Mouse (Mus musculus): ENCODE measurements around the gene Prkaa2.

Gene Prkaa2

GRCm38 (mm10) chr4:105109199-105109989 is at the start of gene Prkaa2:
Prkaa2 (minus strand) TSS chr4:105109890.
- peak; percentile 19 for DNase-seq (ENCODE audit: low read depth, low spot score)

DNA sequence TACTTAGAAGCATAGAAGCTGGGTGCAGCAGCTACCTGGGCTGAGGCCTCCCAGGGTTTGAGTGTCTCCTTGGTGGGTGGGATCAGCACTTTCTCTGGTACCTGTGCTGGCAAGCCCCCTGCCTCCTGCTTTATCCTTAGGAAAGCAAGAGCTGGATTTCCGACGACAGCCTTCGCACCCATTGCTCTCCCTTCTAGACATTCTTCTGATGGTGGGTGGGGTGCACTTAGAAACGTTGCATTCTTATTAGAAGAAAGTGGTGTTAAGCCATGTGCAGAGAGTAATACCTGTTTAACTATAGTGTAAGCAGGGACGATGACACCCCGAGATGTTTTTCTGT is 49.8 kb upstream of the Prkaa2 start:
- DNase-seq (ENCODE audit: low read depth, low spot score), result no peak

GRCm38 (mm10) chr4:105158651-105159530 is 49.2 kb upstream of the Prkaa2 start:
- no peak for DNase-seq (ENCODE audit: low read depth, low spot score)

DNA sequence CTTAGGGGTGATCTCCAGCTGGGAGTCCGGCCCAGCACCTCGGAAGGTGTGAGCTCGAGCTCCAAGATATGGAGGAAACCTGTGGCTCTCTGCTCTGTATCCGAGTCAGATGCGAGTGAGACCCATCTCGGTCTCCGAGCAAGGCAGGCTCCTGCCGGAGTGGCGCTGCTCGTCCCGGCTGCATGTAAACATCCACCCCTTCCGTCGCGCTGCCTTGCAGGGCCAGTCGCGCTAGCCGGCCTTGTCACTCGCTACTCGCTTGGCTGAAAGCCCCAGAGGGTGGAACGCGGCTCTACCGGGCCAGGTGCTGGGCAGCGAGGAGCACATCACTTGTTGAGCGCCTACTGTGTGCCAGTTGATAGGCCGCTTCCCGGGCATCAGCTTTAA is 48.5 kb upstream of the Prkaa2 start:
- peak; percentile 54 for DNase-seq (ENCODE audit: low read depth, low spot score)

- DNase-seq (ENCODE audit: low read depth, low spot score), result peak; percentile 80
Observed at GRCm38 (mm10) chr4:105157276-105158168, 47.8 kb upstream of the Prkaa2 start, which contains the start of gene Plpp3. Plpp3 (plus strand) TSS chr4:105157347.

DNA sequence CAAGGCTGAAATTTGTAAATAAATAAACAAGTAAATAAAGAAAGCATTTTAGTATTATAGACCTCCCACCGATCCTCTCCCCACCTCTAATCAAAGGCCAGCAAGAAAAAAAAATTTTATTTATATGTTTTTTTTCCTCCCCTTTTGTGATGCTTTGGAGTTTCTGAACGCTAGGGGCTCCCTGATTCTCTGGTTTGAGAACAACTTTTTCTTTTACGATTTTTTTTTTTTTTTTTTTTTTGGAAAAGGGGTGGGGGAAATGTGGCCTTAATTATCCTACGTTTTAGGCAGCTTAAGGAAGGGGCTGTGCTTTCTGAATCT is 47.2 kb upstream of the Prkaa2 start:
- DNase-seq (ENCODE audit: low read depth, low spot score), result no peak

DNA sequence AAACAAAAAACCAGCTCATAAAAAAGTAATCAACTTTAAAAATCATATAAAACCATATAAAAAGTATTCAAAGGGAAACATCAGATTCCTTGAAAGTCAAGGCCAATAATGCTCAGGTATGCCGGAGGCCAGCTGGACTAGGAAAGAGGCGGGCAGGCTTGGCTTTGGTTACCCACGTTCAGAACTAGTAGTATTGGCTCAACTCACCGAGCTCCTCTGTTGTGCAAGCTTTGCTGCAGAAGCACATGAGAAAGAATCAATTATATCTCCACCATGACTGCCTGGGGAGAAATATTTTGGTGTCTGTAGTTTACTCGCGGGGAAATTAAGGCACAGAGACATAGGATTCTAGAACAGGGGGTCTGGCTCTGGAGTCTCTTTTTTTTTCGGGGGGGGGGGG is 46.6 kb upstream of the Prkaa2 start:
- DNase-seq (ENCODE audit: low read depth, low spot score), result no peak

DNA sequence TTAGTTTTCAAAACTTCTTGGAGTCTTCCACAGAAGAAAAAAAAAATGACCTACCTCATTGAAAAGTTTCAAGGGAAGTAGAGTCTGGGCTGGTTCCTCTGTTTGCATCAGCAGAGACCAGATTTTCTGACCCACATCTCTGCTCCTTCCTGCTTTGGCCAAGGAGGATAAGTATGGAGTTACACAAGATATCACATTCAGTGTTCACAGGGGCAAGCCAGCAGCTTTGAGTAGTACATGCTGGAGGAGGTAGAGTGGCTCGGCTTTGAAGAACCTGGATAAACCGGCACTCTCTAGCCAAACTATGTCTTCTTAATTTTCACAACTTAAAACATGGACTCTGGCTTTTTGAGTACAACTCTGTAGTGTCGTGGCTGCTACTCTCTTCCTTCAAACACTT is 43.5 kb upstream of the Prkaa2 start:
- DNase-seq (ENCODE audit: low read depth, low spot score), result no peak

DNA sequence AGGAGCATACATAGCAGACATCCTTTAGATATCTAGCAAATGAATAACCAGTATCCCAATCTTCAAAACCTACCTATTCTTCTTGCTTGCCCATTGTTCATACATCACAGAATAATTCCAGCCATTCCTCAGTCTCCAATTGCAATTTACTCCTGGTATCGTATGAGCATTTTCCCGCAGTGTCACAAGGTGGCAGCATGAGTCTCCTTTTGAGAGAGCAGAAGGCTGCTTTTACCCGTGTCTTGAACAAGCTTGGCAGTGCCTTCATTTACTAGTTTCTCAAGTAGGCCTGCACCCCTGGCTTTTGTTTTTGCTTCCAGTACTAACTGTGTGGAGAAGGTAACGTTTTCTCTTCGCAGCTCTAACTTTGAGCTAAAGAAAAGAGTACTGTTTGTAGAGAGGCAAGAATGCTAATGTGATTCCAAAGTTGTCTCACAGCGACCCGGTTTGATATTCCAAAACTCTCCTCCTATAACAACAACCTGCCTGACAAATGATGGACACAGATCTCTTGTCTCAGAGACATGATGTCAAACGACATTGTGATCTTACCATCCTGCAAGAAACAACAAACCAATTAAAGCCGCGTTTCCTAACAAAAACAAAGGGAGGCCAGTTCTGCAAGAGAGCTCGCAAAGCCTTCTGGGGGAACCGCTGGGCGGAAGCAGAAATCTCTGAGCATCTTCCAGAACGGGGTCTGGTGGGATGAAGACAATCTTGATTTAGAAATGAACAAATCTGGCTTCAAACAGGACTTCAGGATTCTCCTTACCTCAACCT is 42.4 kb upstream of the Prkaa2 start:
- peak; percentile 66 for DNase-seq (ENCODE audit: low read depth, low spot score)

- DNase-seq (ENCODE audit: low read depth, low spot score), result no peak
Observed at GRCm38 (mm10) chr4:105149492-105149891, 39.8 kb upstream of the Prkaa2 start.

- DNase-seq (ENCODE audit: low read depth, low spot score), result no peak
Observed at GRCm38 (mm10) chr4:105133350-105134050, 23.8 kb upstream of the Prkaa2 start.

- DNase-seq (ENCODE audit: low read depth, low spot score), result no peak
Observed at GRCm38 (mm10) chr4:105131756-105132314, 22.1 kb upstream of the Prkaa2 start.

- no peak for DNase-seq (ENCODE audit: low read depth, low spot score)
Observed at GRCm38 (mm10) chr4:105129212-105129611, 19.5 kb upstream of the Prkaa2 start.

- peak; percentile 35 for DNase-seq (ENCODE audit: low read depth, low spot score)
Observed at GRCm38 (mm10) chr4:105122429-105122828, 12.7 kb upstream of the Prkaa2 start.

DNA sequence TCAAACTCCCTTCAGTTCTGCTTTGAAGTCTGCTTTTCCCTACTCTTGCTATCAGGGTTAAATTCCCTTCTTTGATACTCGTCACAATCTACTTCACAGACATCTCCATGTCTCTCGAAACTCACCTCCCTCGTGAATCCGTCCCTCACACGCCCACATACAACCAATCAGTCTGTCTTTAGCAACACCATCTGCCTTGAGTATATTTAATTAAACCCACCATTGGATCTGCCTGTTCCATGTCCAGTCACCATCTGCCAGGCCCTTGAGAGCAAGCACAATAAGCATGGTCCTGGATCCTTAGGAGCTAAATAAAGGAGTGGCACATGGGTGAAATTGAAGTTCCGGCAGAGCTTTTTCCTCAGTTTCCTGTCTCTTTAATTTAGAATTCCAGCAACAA is 11.4 kb upstream of the Prkaa2 start:
- DNase-seq (ENCODE audit: low read depth, low spot score), result no peak

DNA sequence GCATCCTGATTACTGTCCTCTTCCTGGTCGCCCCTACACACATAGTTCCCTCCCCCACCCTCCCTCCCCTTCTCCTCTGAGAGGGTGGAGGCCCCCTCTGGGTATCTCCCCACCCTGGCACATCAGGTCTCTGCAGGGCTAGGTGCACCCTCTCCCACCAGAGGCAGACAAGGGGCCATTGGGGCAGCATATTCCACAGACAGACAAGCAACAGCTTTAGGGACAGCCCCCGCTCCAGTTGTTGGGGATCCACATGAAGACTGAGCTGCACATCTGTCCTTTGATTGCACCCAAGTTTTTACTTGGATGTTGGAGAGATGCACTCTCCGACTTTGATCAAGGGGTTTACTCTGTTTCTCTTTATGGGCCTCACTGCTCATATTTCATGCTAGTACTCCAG is 3.8 kb upstream of the Prkaa2 start:
- no peak for DNase-seq (ENCODE audit: low read depth, low spot score)

DNA sequence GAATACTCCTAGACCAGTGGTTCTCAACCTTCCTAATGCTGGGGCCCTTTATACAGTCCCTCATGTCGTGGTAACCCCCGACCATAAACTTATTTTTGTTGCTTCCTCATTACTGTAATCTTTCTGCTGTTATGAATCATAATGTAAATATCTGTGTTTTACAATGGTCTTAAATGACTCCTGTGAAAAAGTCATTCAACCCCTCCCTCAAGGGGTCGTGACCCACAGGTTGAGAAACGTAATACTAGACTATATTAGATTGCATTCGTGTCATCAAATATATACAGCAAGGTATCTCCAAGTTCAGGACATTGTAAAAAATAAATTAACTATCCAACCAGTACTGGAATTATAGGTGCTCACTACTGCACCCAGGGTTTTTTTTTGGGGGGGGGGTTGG is 3.4 kb upstream of the Prkaa2 start:
- no peak for DNase-seq (ENCODE audit: low read depth, low spot score)

DNA sequence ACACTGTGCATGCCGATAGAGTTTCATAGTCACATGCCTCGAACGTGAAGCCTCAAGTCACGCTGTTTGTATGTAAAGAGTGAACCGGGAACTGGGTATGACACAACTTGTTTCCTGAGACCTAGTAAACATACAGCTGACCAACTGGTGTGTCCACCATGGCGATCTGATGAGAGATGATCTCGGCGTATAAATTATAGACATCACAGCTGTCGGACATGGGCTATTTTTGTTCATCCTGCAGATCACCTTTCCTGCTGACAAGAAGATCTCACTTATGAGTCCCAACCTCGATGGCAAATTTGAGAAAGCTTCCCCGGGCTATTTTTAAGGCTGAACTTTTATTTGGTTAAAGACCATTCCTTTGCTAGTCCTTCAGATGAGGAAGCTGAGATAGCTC is 2.1 kb upstream of the Prkaa2 start:
- no peak for DNase-seq (ENCODE audit: low read depth, low spot score)

DNA sequence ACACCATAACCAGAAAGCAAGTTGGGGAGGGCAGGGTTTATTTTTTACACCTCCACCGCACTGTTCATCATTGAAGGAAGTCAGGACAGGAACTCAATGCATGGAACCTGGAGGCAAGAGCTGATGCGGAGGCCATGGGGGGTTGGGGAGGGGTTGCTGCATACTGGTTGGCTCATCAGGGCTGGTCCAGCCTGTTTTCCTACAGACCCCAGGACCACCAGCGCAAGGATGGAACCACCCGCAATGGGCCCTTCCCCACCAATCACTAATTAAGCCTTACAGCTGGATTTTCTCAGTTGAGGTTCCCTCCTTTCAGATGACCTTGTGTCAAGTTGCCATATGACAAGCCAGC is 970 bp upstream of the Prkaa2 start:
- DNase-seq (ENCODE audit: low read depth, low spot score), result no peak

DNA sequence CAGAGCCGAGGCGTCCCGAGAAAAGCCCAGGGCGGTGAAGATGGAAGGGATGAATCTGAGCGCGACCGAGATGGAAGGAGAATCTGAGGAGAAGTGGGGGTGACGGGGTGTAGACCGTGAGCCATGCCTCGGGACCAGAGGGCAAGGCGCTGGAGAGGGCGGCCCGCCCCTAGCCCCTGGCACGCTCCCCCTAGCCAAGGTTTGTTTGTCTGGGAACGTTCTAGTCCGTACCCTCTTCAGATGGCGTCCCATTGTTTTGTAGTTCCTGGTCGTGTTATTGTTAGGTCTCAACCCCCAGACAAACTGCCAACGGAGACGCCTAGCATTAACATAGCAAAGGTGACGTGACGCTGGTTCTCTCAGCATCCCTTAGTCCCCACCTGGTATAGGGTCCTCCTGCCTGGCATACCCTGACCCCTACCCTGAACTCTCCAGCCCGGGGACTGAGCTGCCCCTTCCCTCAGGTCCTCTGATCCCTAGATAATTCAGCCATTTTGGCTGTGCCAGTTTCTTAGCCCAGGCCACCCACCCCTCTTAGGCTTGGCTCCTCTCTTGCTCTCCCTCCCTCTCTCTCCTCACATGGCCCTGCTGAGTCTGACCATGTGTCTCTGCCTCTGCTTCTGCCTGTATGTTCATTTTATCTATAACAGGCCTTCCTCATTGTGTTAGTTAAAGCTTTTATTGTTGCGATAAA is 447 bp upstream of the Prkaa2 start:
- DNase-seq (ENCODE audit: low read depth, low spot score), result peak; percentile 22
